Mouse (Mus musculus) heart, embryonic 10.5 days (tissue): ENCODE measurements around the gene Gin1. TPM values are rescaled to one million over a fixed set of nuclear protein-coding genes. Genes with fewer than 3 reads are reported as not detected.
"Not testable (repeated sequence)": the region's sequence is repeated elsewhere in the genome, so short reads cannot be mapped to it uniquely, and the experiment has no call there.

ENCODE experiments used
- DNase-seq: peaks from one replicate; pipeline ENCODE4 v3.0.0-alpha.2; 2017; ENCODE audit warnings: low spot score
- H3K27ac ChIP-seq: fragments of 300-500 bp; sonication (generic); 2 replicates; pipeline ENCODE4 v1.5.1; 2016; ENCODE audit warnings: mild to moderate bottlenecking
- H3K27me3 ChIP-seq: fragments of 300-500 bp; sonication (generic); 2 replicates; pipeline ENCODE4 v1.6.1; 2016; ENCODE audit warnings: mild to moderate bottlenecking; ENCODE audit not compliant: poor library complexity, insufficient read depth, severe bottlenecking
- H3K36me3 ChIP-seq: fragments of 300-500 bp; sonication (generic); 2 replicates; pipeline ENCODE4 v1.6.1; 2016; ENCODE audit warnings: mild to moderate bottlenecking, moderate library complexity
- H3K4me1 ChIP-seq: fragments of 300-500 bp; sonication (generic); 2 replicates; pipeline ENCODE4 v1.6.1; 2016; ENCODE audit warnings: mild to moderate bottlenecking
- H3K4me3 ChIP-seq: fragments of 300-500 bp; sonication (generic); 2 replicates; pipeline ENCODE4 v1.5.1; 2016; ENCODE audit warnings: mild to moderate bottlenecking, moderate library complexity
- H3K9me3 ChIP-seq: fragments of 300-500 bp; sonication (generic); 2 replicates; pipeline ENCODE4 v1.6.1; 2016; ENCODE audit warnings: mild to moderate bottlenecking, moderate library complexity
- WGBS: fragments of 180-500 bp; shearing (Covaris S2); methylation state at CpG from one replicate; pipeline ENCODE4 v1.1.7; 2016; 5-methylcytosine and 5-hydroxymethylcytosine counted together
- polyA plus RNA-seq: library from polyadenylated mRNA; unstranded; fragments of >200 nt; fragmentation: Nextera tagmentation; extraction: Ambion mirVana; gene quantifications from 2 replicates; pipeline ENCODE4 v1.2.1, GENCODE M21; 2016

Gin1 gene
- 15.6 and 15.8 TPM in 2 replicates for polyA plus RNA-seq

- Histone ChIP-seq H3K27me3 (no peaks in the 10 kb centered on the region), H3K4me3 (peak within 1 kb of the TSS; percentile 95), H3K9me3 (no peaks in the 10 kb centered on the region), H3K4me1 (peaks cover 3% of the 10 kb centered on the region; the same call in 1 of the 2 replicates), H3K27ac (peak within 1 kb of the TSS; percentile 94), H3K36me3 (no peaks in the 10 kb centered on the region)
- peak; percentile 97 for DNase-seq
- WGBS: under 1% methylated on average over 66 of the region's 66 CpGs
Measured at GRCm38 (mm10) chr1:97769904-97770753, at the start of gene Gin1, which contains the start of gene Ppip5k2. Gene Gin1, plus strand, starts transcription at chr1:97770172. Gene Ppip5k2, minus strand, starts transcription at chr1:97770411.

DNA sequence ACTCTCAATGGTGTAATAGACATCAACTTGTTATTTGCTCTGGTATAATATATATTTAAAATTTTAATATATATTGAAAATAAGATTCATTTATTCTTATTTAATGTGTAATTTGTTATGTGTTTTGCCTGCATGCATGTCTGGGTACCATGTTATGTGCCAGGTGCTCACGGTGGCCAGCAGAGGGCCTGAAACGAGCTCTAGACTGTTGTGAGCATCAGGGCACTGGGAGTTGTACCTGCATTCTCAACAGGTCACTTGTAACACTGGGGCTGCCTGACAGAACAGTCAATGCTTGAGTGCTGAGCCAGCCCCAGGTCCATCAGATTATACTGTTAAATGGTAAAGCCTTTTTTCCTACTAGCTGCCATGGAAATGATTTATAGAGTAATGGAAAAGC lies 43.2 kb upstream of the Gin1 start:
- Histone ChIP-seq H3K4me1 (no peaks in the 10 kb centered on the region), H3K4me3 (no peak overlapping the region), H3K27me3 (no peaks in the 10 kb centered on the region), H3K27ac (no peak overlapping the region), H3K36me3 (peaks cover 26% of the 10 kb centered on the region), H3K9me3 (no peaks in the 10 kb centered on the region)
- 68% methylated on average over 2 of the region's 2 CpGs for WGBS
- no peak for DNase-seq

GRCm38 (mm10) chr1:97729339-97729738 lies 40.6 kb upstream of the Gin1 start:
- H3K36me3 ChIP-seq: peaks cover 27% of the 10 kb centered on the region
- no peaks in the 10 kb centered on the region for H3K27me3 ChIP-seq
- H3K4me1 ChIP-seq: no peaks in the 10 kb centered on the region
- DNase-seq: no peak
- H3K9me3 ChIP-seq: no peaks in the 10 kb centered on the region
- H3K27ac ChIP-seq: no peak overlapping the region
- WGBS: 83% methylated on average over 1 of the region's 1 CpGs
- no peak overlapping the region for H3K4me3 ChIP-seq

- Histone ChIP-seq H3K4me1 (no peaks in the 10 kb centered on the region), H3K27ac (no peak overlapping the region), H3K36me3 (peaks cover 63% of the 10 kb centered on the region), H3K9me3 (no peaks in the 10 kb centered on the region), H3K4me3 (no peak overlapping the region), H3K27me3 (no peaks in the 10 kb centered on the region)
- 86% methylated on average over 1 of the region's 1 CpGs for WGBS
- DNase-seq: no peak
Measured at GRCm38 (mm10) chr1:97743063-97743462, 26.9 kb upstream of the Gin1 start.

GRCm38 (mm10) chr1:97745712-97746111 lies 24.3 kb upstream of the Gin1 start:
- Histone ChIP-seq H3K36me3 (peaks cover 63% of the 10 kb centered on the region), H3K4me3 (no peak overlapping the region), H3K27ac (no peak overlapping the region), H3K9me3 (no peaks in the 10 kb centered on the region), H3K27me3 (no peaks in the 10 kb centered on the region), H3K4me1 (no peaks in the 10 kb centered on the region)
- DNase-seq: no peak
- WGBS: 52% methylated on average over 4 of the region's 4 CpGs

DNA sequence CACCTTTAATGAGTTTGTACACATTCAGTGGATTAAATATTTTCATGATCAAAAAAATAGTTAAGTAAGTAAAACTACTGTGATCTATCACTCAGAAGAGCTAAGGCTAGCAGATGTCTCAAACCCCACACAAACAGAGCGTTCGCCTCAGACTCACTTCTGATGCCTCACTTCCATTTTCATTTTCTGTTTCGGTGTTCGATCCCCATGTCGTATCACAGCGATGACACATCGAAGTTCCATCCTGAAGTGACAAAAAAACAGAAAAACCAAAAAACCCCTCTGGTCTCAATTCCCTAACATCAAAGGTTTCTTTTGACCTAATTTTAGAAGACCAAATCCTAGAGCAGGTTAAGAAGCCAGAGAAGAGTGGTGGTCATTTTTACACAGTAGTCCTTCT lies 23.7 kb upstream of the Gin1 start:
- no peak overlapping the region for H3K27ac ChIP-seq
- no peaks in the 10 kb centered on the region for H3K9me3 ChIP-seq
- H3K4me3 ChIP-seq: no peak overlapping the region
- peaks cover 63% of the 10 kb centered on the region for H3K36me3 ChIP-seq
- H3K27me3 ChIP-seq: no peaks in the 10 kb centered on the region
- no peaks in the 10 kb centered on the region for H3K4me1 ChIP-seq
- no peak for DNase-seq
- WGBS: 94% methylated on average over 7 of the region's 7 CpGs

- no peak for DNase-seq
- Histone ChIP-seq H3K27me3 (no peaks in the 10 kb centered on the region), H3K9me3 (no peaks in the 10 kb centered on the region), H3K27ac (no peak overlapping the region), H3K4me3 (no peak overlapping the region), H3K36me3 (peaks cover 64% of the 10 kb centered on the region), H3K4me1 (no peaks in the 10 kb centered on the region)
- 83% methylated on average over 3 of the region's 3 CpGs for WGBS
Measured at GRCm38 (mm10) chr1:97748163-97748562, 21.8 kb upstream of the Gin1 start.

- Histone ChIP-seq H3K36me3 (peaks cover 45% of the 10 kb centered on the region), H3K9me3 (no peaks in the 10 kb centered on the region), H3K27ac (no peak overlapping the region), H3K4me1 (no peaks in the 10 kb centered on the region), H3K27me3 (no peaks in the 10 kb centered on the region), H3K4me3 (no peak overlapping the region)
- DNase-seq: no peak
Measured at GRCm38 (mm10) chr1:97753216-97753615, 16.8 kb upstream of the Gin1 start.

GRCm38 (mm10) chr1:97754392-97754791 lies 15.6 kb upstream of the Gin1 start:
- 56% methylated on average over 4 of the region's 4 CpGs for WGBS
- peaks cover 35% of the 10 kb centered on the region for H3K36me3 ChIP-seq
- no peak overlapping the region for H3K27ac ChIP-seq

DNA sequence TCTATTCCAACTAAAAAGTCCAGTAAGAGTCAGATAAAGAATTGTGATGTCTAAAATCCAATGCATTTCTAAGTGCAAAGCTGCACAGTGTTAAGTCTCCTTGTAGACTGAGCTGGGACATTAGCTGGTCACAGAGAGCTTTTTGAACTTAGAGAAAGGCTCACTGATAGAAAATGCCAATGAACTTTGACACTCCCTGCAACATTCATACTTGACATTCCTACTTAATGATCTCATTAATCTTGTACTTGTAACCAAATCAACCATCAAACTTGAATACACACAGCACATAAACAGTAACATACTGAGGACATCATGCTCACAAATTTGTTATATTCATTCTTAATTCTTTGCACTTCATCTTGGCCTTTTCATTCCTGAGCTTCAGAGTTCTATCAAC lies 10.1 kb upstream of the Gin1 start:
- Histone ChIP-seq H3K9me3 (no peaks in the 10 kb centered on the region), H3K27ac (no peak overlapping the region)
- DNase-seq: no peak

More at GRCm38 (mm10) chr1:97754392-97754791, 15.6 kb upstream of the Gin1 start:
- Histone ChIP-seq H3K27me3 (no peaks in the 10 kb centered on the region), H3K4me1 (no peaks in the 10 kb centered on the region), H3K4me3 (no peak overlapping the region), H3K9me3 (no peaks in the 10 kb centered on the region)
- no peak for DNase-seq

DNA sequence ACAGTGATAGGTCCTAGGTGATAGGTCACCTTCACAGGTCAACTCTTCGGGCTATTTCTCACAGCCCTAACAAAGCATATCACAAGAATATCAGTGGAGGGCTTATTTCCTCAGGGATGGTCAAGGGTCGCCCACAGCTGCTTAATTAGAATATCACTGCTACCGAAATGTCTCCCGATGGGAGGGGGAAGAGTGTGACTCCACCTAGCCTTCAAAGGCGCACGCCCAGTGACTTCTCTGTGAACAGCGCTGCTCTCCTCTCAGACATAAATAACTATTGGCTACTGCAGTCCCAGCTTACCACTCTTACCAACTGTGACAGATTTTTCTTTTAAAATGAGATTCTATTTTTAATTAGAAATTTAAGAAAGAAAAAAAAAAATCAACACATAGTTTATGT lies 9.4 kb upstream of the Gin1 start:
- Histone ChIP-seq H3K4me1 (peaks cover 11% of the 10 kb centered on the region; the same call in 1 of the 2 replicates), H3K4me3 (no peak overlapping the region), H3K9me3 (no peaks in the 10 kb centered on the region), H3K27ac (no peak overlapping the region), H3K36me3 (peaks cover 2% of the 10 kb centered on the region; the same call in 1 of the 2 replicates), H3K27me3 (no peaks in the 10 kb centered on the region)
- 35% methylated on average over 7 of the region's 7 CpGs for WGBS
- no peak for DNase-seq

More for the DNA sequence above, 10.1 kb upstream of the Gin1 start:
- Histone ChIP-seq H3K36me3 (peaks cover 8% of the 10 kb centered on the region), H3K4me1 (peaks cover 11% of the 10 kb centered on the region; the same call in 1 of the 2 replicates), H3K27me3 (no peaks in the 10 kb centered on the region), H3K4me3 (no peak overlapping the region)

DNA sequence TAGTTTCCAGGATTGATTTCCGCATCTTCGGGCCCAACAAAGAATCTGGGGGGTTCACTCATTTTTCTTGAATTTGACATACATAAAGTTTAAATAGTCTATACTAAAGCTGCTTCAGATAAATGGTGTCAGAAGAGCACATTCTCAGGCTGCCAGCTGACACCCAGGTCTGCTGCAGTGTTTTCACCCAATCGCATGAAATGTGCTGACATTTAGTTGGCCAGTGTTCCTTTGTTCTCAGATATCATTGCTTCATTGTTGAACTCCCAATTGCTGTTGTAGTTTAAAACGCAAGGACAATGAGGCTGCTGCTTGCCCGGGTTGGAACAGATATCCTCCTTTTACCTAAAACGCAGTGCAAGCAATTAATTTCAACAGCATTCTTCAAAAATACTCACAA lies 8.5 kb upstream of the Gin1 start:
- WGBS: 71% methylated on average over 6 of the region's 6 CpGs
- no peak for DNase-seq
- no peak overlapping the region for H3K4me3 ChIP-seq
- no peaks in the 10 kb centered on the region for H3K27me3 ChIP-seq
- H3K4me1 ChIP-seq: peaks cover 11% of the 10 kb centered on the region; the same call in 1 of the 2 replicates
- H3K9me3 ChIP-seq: no peaks in the 10 kb centered on the region
- H3K27ac ChIP-seq: no peak overlapping the region
- H3K36me3 ChIP-seq: no peaks in the 10 kb centered on the region

DNA sequence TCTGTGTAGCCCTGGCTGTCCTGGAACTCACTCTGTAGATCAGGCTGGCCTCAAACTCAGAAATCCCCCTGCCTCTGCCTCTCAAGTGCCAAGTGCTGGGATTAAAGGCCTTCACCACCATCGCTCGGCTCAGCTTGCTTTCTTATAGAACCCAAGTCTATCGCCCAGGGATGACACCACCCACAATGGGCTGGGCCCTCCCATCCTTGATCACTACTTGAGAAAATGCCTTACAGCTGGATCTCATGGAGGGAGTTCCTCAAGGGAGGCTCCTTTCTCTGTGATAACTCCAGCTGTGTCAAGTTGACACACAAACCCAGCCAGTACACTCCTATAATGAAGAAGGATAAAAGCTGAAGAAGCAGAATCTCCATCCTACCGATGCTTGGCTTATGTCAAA lies 4.3 kb upstream of the Gin1 start:
- not testable (repeated sequence) for H3K4me1 ChIP-seq

More for the DNA sequence above, 4.3 kb upstream of the Gin1 start:
- not testable (repeated sequence) for H3K36me3 ChIP-seq, H3K9me3 ChIP-seq, H3K27me3 ChIP-seq, DNase-seq, H3K27ac ChIP-seq, H3K4me3 ChIP-seq
- 82% methylated on average over 4 of the region's 4 CpGs for WGBS
